Mouse (Mus musculus) C2C12 (cell line): ENCODE results near the gene Lrrc73.

Experiments
- CEBPB ChIP-seq: IDR thresholded peaks from one replicate; pipeline ENCODE4 v1.6.1; 2011; ENCODE audit warnings: low read depth, mild to moderate bottlenecking, control low read depth, moderate library complexity
- CTCF ChIP-seq: IDR thresholded peaks from one replicate; pipeline ENCODE4 v1.5.1; 2011; ENCODE audit not compliant: control insufficient read depth, insufficient read depth, insufficient read length

GRCm38 (mm10) chr17:46239516-46240114 is 13.7 kb upstream of the Lrrc73 start:
- TF ChIP-seq CTCF (no peak), CEBPB (no peak)
